Mouse (Mus musculus) layer of hippocampus, postnatal 25 days (tissue): ENCODE data around the gene Bmp10. TPM values are rescaled to one million over a fixed set of nuclear protein-coding genes. Genes with fewer than 3 reads are reported as not detected.

Source experiments
- DNase-seq, 2 experiments: peaks; one replicate each; pipeline ENCODE4 v3.0.0; 2022; ENCODE audit warnings: mixed read lengths in 2 of 2, low spot score in 1 of 2; ENCODE audit errors: extremely low spot score in 1 of 2
- total RNA-seq, 2 experiments: library from RNA; stranded (reverse); gene quantifications; 2 replicates each; pipeline ENCODE4 v1.2.3; 2021

Gene Bmp10
- total RNA-seq = under 1 TPM in 1 of 2 experiments, not detected in 1; 0.05 TPM

DNA sequence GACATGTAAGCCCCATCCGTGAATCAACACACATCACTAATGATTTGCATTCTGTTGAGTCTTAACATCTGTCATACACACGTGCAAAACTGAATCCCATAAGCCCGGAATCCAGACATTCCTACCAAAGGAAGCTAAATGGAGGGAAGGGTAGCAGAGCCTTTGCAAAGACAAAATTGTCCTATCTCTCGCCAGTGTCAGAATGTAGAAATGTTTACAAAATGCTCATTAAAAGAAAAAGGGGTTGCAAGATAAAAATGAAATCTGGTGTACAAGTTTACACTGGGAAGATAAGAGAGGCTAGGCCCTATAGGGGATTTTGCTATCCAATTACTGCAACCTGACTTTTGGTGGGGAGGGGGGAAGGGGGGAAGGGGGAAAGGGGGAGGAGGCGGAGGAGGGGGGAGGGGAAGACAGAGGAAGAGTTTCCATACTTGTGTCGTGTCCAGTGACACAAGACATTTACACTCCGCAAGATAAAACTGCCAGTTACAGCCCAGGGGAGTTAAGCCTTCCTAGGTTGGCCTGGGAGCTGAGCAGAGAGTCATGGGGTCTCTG, at the start of gene Bmp10:
Gene Bmp10, plus strand, starts transcription at position 508 of the 558 bp plus-strand sequence.
- DNase-seq = no peak

DNA sequence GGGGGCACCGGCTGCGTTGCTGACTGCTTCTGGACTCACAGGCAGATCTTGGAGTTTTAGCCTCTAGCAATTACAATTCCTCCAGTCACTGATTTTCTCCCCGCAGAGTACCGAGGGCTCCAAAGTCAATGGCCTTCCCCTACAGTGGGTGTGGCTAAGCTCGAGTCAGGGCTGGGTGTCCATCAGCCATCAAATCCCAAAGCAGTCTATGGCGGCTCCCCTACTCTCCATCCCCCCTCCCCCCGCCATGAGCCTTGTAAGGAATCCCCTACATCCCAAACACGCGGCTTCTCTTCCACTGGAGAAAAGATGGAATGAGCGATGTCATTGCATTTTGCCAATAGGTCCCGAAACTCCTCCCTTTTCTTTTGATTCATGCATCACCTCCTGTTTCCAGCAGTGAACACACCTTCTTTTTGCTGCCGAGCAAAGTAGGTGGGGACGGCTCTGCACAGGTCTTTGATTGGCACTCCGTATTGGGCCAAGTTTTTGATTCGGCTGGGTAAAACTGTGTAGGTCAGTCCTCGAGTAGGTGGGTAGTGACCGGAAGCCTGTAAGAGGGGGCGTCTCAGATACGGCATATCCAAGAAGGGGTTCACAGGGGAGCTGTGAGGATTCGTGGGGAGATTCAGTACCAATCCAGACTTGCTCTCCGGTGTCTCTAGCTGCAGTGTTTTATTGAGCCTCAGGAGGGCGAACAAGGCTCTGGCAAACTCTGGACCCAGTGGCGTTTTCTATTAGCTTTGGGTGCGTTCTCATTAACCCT, 44.7 kb upstream of the Bmp10 start:
- peak in 1 of 2 experiments; percentile 25 for DNase-seq

DNA sequence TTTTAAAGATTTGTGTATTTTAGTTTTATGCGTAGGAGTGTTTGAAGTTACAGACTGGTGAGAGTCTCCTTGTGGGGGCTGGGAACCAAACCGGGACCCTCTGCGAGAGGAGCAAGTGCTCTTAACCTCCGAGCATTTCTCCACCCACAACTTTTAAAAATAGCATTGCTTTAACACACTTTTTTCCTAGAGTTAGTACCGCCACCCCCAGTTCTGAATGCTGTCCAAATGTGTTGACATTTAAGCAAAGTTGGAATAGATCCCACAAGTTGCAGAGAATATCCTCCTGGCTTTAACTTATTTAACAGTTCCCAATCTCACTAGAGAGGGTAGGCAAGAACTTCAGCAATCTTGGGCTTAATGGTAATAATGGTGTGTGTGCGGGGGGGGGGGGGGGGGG, 44.0 kb upstream of the Bmp10 start:
- DNase-seq = no peak

DNA sequence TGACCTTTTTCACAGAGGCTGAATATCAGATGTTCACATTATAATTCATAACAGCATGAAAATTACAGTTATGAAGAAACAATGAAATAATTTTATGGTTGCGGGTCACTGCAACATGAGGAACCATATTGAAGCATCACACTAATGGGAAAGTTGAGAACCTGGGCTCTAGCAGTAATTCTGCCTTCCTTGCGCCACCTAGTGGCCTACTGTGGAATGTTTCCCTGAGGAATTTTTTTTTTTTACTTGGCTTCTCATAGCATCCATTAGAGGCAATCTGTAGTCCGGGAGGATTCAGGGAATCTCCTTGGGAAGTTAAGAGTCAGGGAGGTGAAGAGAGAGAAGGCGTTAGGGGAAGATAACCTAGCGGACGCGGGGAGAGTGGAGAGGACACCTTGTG, 42.6 kb upstream of the Bmp10 start:
- DNase-seq = peak; percentile 51 to 77

DNA sequence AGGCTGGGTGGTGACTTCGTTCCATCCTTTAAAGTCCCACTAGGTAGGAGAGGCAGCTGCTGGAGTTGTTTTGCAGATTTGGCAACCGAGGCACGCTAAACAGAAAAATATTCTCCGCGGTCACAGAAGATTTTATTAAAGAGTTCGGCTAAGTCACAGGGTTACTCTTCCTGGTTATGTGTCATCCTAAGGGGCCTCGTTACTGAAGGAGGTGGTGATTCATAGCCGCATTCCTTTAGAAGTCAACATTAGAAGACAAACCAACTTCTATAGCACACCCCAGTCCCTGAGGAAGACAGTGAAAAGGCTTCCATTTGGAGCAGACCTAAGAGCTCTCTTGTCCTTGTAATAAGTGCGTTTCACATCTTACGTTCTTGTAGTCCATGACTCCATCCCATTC, 42.1 kb upstream of the Bmp10 start:
- no peak for DNase-seq

DNA sequence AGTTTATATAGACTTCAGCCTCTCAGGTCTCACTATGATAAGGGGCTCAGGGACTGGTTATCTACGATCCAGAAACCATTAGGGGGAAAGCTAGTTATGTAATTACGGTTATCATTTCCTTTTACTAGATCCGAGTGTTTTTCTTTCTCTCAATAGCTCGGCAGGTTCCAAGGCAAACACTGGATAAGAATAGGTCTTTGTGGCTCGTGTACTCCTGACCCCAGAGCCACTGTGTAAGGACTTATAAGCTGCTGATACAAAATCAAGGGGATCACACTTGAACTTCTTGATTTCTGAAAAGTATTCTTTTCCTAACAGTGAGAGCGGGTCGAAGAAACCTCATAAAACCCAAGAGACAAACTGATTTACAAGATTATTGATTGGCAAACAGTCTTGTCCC, 39.9 kb upstream of the Bmp10 start, which contains the start of gene Gkn3:
Gene Gkn3, minus strand, starts transcription at position 59 of the 400 bp plus-strand sequence.
- DNase-seq = no peak

DNA sequence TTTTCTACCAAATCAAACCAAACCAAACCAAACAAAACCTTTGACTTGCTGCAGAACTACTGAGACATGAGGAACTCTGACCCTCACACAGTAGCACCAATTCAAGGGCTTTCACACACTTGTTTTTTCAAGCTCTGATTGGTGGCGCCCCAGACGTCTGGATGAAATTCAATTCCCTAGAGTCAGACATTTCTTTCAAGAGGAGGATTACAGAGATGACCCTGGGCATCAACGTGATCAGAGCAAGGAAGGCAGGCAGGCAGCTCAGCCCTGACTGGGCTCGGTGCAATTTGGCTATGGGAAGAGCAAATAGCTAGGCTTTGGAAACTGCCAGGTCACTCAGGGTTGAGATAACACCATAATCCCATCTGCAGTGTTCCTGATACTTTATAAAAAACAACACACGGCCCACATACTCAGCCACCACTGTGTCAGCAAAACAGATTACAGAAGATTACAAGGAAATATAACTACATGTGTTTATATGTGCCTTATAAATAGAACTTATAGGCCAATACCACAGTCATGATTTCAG, 39.3 kb upstream of the Bmp10 start:
- no peak for DNase-seq

DNA sequence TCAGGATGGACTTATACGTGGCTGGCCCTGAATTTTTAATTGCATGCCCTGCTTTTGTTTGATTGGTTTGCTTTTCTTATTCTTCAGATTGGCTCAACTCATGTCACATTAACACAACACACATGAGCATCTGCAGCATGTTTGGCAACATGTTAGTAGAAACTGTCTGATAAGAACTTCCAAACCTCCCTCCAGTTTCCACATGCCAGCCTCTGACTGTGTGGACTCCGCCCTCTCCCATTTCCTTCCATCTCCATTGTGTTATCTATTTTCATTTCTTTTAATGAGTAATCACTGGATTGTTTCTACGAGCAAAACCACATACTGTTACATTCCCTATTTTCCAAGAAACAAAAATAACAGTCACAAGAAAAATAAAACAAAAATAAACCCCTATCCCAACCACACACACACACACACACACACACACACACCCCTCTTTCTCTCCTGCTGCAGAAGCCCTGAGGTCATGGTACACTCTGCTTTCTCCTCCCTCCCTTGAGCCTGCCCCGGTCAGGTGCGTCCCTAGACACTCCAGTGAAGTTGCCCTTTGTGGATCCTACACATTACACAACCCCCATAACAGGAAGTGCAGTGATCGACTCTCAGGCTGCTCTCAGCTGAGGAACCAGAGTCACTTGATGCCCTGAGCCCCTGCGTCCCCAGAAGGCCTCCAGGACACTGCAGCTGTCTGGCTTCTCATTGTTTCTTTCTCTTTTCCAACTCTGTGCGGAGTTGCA, 35.2 kb upstream of the Bmp10 start:
- no peak for DNase-seq

DNA sequence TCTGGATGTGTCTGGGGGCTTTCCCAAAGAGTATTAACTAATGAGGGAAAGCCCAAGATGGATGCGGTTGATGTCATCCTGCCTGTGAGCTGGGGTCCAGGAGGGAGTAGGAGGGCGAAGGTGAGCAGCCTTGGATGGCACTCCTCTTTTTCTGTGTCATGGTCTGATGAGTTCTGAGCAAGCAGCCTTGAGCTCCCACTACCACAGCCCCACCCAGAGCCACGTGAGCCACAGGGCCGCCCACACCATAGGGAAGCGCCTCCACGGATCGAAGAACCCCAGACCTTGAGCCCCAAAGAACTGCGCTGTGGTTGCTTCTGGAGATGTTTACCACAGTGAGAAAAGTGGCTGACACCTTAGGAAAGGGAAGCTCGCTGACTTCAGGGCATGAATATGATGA, 34.0 kb upstream of the Bmp10 start:
- no peak for DNase-seq

DNA sequence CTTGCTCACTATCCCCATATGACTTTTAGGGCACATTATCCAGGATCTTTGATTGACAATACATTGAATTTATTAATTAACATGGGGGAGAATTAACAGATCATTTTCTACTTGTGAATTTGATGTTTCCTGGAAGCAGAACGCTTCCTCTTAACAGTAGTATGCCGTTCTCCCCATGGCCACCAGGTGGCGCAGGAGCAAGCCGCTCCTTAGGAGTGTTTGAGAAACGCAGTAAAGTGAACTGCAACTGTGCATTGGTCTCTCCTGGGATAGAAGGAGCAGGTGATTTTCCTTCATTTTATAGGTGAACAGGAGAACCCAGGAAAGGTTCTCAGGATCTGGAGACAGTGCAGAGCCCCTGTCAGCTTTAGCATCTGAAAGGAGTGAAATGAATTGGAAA, 29.7 kb upstream of the Bmp10 start:
- peak; percentile 62 to 90 for DNase-seq

DNA sequence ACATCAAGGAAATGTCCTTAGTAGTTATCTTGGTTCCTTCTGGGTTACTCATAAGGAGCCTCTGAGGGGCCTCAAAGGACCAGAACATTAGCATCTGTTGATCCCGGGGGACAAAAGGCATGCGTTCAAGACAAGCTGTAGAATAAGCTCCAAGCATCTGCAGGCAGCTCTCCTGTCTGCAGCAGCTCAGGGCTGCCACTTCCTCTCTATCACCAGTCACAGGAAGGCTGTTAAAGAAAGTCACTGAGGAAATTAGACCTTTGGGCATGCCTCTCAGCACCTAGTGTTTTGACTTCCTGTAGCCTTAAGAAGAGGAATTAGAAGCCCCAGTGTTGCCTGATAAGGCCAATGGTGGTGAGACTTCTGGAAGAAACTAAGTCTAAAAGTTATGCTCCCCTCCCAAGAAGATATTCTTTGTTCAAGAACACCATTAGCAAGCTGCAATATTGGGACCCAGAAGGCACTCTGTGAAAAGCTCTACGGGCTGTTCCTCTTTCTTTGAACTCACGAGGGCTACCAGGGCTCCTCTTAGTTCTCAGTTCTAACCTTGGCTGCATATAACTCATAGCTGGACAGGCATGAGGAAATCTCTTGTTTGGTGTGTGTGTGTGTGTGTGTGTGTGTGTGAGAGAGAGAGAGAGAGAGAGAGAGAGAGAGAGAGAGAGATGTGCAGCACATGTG, 28.8 kb upstream of the Bmp10 start:
- no peak for DNase-seq

DNA sequence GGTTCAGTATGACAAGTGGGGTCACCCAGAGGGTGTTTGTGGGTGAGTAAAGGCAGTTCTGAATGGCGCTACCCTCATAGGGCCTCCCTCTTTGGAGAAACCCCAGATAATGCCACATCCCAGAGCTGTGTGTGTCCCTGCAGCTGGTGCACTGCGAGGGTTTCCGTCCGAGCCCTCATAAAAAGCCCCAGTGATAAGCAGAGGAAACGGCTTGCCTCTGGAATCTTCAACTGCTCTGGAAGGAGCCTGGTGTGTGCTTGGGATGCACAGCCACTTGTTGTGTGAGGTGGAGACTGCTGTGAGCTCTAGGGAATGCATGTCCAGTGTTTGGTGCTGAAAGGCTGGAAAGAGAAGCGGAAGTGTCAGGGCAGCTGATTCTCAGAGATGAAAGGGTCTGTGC, 27.3 kb upstream of the Bmp10 start:
- no peak for DNase-seq

DNA sequence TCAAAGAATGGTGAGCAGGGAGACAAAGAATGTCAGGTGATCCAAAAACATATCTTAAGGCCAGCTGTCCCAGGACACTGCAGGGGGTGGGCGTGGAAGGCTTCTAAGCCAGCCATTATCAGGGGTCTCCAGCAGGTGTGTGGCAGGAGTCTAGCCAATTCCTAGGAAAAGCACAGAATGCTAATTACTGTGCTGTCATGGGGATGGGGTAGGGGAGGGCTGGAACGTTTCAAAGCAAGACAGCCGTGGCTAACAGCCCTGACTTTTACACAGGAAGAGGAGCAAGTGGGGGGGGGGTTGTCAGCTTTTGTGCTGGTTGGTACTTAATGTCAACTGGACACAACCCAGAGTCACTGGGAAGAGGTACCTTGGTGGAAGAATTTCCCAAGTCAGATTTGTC, 16.8 kb upstream of the Bmp10 start:
- DNase-seq = no peak

DNA sequence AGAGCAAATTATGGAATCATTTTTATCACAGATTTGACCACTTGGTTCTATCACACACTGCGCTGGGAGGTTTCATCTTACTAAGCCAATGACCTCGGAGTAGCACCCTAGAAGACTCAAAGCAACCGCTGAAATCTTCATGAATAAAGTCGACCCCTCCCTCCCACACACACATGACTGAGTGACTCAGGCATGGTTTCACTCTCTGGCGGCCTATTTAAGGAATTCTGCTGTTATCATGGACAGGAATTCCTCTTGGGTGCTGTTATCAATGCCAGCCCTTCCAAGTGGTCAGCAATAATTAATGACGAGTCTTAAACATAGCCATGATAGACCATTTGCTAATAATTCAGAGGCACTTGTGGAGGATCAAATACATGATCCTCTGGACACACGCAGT, 6.5 kb upstream of the Bmp10 start:
- DNase-seq = no peak

DNA sequence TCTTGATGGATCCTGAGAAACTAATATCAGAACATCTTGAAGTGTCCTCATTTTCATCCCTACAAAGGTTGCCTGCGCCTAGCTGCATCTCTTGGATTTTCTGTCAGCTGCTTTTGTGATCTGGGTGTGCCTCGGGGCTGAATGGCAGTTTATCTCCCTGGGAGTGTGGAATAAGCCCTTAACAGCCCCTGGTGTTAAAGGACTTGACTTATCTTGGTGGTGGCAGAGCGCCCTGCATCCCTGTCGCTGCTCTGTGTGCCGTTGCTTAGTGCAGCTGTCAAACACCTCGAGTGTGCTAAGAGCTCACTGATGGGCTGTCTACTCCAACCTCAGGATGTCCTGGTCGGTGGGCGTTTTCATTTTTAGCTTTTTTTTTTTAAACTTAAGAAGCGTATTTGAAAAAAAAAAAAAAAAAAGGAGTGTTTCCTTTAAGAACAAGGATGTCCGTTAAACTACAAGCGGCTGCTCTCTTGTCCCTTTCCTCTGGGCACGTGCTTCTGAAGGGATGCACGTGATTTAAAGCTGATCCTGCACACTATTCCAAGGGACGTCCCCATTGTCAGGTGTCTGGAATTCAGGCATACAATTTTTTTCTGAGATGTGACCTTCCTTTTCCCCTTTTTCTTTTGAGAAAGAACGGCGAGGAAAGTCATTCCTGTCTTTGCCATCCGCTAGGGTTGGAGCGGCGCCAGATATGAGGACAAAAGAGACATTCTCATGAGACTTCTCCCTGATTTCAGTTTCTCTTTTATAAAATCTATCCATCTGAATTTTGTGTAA, 4.6 kb upstream of the Bmp10 start:
- DNase-seq = peak in 1 of 2 experiments; percentile 31

DNA sequence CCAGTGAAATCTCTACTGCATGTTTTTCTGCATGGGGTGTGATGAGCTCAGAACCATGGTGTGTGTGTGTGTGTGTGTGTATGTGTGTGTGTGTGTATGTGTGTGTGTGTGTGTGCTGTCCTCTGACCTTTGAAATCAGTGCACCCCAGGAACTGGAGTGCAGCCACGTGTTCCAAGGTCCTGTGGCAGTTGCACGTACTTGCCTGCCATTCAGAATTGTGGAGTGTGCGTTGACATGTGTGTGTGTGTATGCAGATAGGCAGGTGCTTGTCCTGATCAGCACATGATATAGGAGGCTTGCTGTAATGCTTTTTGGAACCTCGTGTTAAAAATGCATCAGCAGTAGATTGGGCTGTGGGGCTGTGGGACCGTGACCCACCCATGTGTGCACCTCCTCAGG, 1.8 kb upstream of the Bmp10 start:
- DNase-seq = no peak

DNA sequence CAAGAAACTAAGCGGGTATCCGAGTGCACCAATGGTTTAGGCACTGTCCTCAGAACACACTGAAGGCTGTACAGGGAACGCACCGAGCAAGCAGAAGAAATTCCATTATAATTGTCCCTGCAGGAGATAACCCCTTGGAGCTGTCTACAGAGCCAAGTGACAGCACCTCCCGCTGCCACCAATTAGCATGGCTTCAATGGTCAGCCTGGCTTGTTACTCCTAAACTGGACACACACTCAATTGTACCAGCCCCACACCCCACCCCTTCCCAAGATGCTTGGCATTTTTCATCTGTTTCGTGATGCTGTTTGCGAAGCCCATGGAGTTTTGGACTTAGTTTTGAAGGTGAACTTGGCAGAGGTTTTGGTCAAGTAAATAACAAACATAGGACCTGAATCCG, 1.2 kb upstream of the Bmp10 start:
- DNase-seq = no peak

DNA sequence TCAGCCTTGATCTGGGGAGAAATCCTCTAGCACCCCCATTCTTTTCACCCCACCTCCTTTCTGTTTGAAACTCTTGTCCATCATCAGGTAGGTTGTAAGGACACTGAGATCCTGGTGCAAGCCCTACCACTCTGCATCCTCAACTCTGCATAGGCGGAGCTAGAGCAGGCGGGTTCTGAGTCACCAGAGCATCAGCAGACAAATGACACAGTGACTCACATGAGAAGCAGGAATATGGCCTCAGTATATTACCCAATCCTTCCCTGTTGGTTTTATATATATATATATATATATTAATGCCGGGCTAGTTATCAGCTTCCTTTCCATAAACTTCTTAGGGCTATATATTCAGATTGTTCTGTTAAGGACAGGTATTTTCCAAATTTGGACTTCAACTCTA, 7.0 kb downstream of the Bmp10 start:
- DNase-seq = no peak

DNA sequence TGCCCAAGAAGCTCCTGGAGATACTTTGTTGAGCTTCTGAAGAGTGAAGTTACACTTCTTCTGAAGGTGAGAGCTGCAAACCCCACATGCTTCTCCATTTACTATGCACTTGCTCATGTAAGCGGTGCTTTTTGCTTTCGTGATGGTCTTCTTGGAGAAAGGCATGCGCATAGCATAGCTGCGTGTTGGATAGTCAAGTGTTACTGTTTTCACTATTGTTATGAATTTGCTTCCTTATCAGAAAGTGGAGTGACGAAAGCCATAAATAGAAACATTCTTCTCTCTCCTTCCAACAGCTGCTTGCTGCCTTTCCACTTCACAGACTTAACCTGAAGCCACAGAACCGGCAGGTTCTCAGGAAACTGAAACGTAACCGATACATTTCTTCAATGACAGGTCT, 8.0 kb downstream of the Bmp10 start:
- no peak for DNase-seq

DNA sequence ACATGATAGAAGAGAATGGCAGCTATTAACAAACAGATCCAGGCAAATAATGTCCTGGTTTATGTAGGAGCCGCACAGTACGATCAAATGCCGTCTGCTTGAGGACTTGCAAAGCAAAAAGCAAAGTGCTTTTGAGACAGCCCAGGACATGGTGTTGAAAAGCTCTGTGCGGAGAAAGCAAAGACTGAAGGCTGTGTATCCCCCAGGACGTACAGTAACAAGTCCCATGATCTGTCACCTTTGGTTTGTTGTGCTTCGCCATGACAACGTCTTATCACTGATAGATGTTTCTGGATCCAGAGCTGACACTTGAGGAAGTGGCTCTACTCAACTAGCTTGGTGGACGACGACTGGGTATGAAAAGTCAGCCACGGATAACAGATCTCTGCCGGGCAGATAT, 14.5 kb downstream of the Bmp10 start:
- DNase-seq = no peak
